Mouse (Mus musculus): ENCODE measurements around the gene Golph3l. TPM values are rescaled to one million over a fixed set of nuclear protein-coding genes. Genes with fewer than 3 reads are reported as not detected.
"Not testable (repeated sequence)": the region's sequence is repeated elsewhere in the genome, so short reads cannot be mapped to it uniquely, and the experiment has no call there.

The Golph3l gene
- total RNA-seq (2015) (53.2 and 56.8 TPM in 2 replicates), total RNA-seq (2017) (55.5 and 56.5 TPM in 2 replicates)

DNA sequence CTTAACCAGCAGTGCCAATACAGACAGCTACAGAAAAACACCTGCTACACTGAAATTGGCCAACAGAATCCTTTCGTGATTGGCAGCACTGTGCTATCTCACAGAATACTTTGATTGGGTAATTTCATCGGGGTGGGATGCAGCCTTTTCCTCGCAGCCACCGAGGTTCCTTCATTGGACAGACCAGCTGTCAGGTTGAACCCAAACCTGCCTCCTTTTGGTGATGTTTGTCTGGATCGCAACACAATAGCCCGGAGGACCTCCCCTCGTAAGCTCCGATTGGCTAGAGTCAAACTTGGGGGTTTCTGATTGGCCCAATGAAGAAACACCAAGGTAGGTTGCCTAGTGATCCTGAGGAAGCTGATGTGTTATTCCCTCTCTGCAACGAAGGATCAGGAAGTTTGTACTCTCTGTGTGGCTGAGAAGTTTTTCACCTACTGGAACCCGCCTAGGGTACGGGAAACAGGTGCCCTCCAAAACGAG, at the start of gene Golph3l:
Gene Golph3l (plus strand): TSS at position 331 of the 483 bp plus-strand sequence.
- peak; percentile 100 for ATAC-seq (ENCODE audit: poor library complexity, severe bottlenecking)

DNA sequence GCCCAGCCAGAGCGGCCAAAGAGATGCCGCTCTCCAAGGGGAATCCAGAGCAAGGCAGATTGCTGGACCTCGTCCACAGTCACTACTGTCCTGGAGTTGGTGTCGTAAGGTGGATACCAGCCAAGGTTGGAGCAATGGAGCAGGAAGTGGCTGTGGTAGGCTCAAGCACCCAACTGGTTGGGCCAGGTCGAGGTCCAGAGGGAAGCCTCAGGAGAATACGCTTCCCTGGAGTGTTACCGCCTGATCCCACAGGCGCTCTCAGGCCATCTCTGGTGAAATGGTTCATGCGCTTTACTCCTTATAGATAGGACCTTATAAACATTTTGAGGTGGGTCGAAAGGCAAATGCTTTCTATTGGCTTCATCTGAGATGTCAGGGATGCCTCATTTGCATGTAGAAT, 49.8 kb upstream of the Golph3l start:
- no peak for ATAC-seq (ENCODE audit: poor library complexity, severe bottlenecking)

DNA sequence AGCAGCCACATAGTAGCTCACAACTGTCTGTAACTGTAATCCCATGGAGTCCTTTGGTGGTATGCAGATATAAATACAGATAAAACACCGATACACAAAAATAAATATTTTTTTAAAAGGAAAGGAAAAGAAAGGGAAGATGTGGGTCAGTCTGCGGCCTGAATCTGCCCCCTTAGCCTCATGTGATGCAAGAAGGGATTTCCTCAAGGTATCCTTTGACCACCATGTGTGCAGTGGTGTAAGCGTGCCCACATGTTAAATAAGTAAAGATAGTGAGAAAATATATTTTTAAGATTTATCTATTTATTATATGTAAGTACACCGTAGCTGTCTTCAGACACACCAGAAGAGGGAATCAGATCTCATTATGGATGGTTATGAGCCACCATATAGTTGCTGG, 48.9 kb upstream of the Golph3l start:
- no peak for ATAC-seq (ENCODE audit: poor library complexity, severe bottlenecking)

DNA sequence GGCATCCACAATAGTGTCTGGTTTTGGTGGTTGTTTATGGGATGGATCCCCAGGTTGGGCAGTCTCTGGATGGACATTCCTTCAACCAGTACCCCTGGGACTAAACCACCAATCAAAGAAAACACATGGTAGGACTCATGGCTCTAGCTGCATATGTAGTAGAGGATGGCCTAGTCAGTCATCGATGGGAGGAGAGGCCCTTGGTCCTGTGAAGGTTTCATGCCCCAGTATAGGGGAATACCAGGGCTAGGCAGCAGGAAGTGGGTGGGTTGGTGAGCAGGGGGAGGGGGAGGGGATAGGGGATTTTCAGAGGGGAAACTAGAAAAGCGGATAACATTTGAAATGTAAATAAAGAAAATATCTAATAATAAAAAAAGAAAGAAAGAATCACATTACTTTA, 47.5 kb upstream of the Golph3l start:
- ATAC-seq (ENCODE audit: poor library complexity, severe bottlenecking) = not testable (repeated sequence)

DNA sequence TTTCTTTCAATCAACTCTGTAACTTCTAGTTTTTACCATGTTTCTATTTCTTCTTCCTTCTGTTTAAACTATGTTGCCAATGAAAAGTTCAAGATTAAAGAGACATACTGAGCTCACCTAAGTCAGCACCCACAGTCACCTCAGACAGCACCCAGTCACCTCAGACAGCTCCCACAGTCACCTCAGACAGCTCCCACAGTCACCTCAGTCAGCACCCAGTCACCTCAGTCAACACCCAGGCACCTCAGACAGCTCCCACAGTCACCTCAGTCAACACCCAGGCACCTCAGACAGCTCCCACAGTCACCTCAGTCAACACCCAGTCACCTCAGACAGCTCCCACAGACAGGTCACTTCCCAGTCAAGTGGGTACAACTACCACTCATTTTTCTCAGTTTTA, 46.6 kb upstream of the Golph3l start:
- ATAC-seq (ENCODE audit: poor library complexity, severe bottlenecking) = no peak

DNA sequence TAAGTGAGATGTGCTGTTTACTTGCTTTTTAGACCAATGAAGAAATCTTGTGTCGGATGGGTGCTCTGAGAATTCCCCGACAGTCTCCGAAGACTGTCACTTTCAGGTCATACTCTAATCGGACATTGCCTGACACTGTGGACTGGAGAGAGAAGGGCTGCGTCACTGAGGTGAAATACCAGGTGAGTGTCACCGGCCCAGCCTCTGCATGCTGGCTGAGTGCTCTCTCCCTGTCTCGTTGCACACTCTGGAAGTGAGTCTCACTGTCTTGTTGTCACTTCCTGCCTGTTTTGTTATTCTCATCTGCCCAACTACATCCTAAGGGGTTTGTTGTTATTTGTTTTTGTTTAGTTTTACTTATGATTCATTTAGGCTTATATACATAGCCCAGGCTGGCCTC, 45.8 kb upstream of the Golph3l start:
- no peak for ATAC-seq (ENCODE audit: poor library complexity, severe bottlenecking)

DNA sequence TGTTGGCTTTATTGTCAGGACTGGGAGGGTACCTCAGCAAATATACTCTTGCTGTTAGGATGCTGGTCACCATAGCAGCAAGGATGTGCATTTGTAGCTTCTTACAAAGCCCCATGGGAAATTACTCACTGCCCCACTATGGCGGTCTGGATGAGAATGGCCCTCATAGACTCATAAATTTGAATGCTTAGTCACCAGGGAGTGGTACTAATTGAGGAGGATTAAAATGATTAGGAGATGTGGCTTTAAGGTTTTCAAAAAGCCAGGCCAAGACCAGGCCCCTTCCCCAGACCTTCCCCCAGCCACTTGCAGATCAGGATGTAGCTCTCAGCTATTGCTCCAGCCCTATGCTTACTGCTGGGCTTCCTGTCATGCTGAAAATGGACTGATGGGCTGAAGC, 38.6 kb upstream of the Golph3l start:
- ATAC-seq (ENCODE audit: poor library complexity, severe bottlenecking) = no peak

DNA sequence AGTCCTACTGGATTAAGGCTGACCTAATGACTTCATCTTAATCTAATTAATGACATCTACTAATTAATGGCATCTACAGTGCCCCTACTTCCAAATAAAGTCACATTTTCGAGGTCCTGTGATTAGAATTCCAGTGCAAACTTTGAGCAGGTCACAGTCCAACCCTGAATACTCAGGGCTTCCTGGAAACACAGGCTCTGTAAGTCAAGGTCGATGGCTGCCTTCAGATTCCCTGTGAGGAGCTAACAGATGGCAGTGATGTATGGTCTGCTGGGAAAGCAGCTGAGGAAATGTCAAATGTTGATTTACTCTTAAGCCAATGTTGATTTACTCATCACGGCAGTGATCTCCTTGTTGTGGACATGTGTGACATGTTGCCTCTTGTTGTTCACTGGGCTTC, 34.7 kb upstream of the Golph3l start:
- ATAC-seq (ENCODE audit: poor library complexity, severe bottlenecking) = no peak

DNA sequence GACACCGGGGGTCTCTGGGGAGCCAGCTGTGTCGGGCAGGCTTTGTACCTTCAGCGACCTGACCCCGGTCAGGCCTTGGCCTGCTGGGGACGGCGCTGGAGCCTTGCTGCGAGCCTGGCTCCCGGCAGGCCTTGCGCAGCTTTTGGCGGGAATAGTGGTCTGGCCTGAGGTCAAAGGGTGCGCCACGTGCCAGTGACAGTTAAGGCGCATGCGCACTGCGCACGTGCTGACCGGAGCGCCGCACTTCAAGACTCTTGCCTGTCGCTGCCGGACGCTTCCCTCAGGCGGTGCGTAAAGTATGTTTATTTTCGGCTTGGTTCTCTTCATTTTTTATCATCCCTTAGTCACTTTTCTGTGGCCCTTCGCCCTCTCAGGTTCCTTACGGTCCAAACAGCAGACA, 29.3 kb upstream of the Golph3l start, which contains the start of gene Hormad1:
Gene Hormad1 (plus strand): TSS at position 241 of the 400 bp plus-strand sequence.
- ATAC-seq (ENCODE audit: poor library complexity, severe bottlenecking) = no peak

DNA sequence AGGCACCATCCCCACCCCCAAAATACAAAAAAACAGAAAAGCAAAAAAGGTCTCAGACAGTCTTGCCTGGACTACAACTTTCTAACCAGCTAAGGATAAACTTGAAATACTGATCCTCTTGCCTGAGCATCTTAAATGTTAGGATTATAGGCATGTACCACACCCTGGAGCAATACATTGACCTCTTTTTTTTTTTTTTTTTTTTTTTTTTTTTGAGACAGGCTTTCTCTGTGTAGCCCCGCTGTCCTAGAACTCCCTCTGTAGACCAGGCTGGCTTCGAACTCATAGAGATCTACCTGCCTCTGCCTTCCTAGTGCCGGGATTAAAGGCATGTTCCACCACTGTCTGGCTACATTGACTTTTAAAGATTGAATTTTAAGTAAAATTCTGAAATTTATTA, 28.0 kb upstream of the Golph3l start:
- ATAC-seq (ENCODE audit: poor library complexity, severe bottlenecking) = no peak

DNA sequence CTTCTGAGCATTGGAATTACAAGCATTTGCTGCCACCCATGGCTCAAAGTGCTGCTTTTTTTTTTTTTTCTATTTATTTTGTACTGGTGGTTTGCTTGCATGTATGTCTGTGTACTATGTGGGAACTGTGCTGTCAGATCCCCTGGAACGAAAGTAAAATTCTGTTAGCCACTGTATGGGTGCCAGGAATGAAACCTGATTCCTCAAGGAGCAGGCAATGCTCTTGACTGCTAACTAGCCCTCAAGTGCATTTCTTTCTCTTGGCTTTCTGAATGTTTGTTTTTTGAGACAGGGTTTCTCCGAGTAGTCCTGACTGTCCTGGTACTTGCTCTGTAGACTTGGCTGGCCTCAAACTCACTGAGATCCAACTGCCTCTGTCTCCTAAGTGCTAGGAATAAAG, 26.9 kb upstream of the Golph3l start:
- ATAC-seq (ENCODE audit: poor library complexity, severe bottlenecking) = no peak

DNA sequence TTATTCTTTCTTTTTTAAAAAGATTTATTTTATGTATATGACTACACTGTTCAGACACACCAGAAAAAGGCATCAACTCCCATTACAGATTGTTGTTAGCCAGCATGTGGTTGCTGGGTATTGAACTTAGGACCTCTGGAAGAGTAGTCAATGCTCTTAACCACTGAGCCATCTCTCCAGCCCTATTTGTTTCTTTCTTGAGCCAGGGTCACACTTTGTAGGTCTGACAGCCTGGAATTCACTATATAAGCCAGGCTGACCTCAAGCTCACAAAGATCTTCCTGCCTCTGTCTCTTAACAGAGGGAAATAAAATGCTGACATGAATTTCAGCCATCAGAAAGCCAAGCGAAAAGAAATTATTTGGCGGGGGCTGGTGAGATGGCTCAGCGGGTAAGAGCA, 19.1 kb upstream of the Golph3l start:
- no peak for ATAC-seq (ENCODE audit: poor library complexity, severe bottlenecking)

DNA sequence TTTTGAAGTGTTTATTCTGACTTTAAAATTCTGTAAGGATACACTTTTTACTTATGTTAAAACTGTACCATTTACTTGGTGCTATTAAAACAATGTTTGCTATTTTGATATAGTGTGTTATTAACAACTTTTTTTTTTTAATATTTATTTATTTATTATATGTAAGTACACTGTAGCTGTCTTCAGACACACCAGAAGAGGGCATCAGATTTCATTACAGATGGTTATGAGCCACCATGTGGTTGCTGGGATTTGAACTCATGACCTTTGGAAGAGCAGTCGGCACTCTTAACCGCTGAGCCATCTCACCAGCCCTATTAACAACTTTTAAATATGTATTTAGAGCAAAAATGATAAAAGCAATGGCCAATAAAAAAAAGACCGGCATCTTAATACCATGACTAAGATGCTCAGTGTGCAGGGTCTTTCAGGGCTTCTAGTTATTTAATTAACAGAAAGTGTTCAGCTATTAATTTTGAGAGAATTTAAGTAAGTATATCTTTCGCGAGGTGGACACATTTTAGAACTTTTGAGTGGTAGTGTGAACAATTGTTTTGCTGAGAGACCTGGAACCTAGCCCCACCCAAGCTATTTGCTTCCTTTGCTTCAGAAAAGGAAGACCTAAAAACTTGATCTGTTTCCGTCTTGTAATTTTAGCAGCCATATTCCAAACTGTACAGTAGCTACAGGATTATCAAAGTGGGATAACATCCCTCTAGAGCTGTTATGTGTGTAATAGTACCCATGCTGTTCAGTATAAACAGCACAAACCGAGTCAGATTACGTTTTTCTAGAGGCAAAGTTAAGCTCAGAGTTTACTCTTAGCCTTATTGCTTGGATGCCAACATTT, 755 bp upstream of the Golph3l start:
- ATAC-seq (ENCODE audit: poor library complexity, severe bottlenecking) = no peak

DNA sequence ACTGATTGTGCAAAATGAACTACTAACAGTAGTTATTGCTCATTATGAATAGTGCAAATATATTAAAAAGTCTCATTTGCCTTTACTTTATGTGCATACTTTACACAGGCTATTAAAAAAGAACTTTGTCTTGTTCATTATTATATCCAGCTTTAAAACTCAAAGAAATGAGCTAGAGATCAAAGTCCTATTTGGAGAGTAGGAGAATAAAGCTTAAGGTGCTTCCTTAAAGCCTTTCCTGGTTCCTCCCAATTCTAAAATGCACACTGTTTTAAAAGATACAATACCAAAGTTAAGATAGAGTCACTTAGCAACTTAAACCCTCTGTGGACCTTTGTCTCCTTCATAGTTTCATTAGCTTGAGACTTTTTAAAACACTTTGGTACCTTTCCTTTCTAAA, 10.0 kb downstream of the Golph3l start:
- no peak for ATAC-seq (ENCODE audit: poor library complexity, severe bottlenecking)

DNA sequence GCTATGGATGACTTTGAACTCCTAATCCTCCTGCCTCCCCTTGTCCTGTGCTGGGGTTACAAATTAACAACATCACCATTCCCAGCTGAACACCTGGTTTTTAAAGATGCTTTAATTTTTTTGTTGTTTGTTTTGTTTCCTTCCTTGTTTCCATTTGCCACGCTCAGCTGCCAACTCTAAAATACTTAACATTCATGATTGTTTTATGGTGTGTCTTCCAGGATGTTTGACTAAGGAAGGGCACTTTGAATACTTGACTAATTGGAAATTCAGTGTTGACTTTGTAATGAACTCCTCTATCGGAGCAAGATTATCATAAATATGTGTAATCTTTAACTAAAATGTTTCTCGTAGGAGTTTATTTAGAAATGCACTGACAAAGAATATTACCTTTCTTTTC, 12.6 kb downstream of the Golph3l start:
- ATAC-seq (ENCODE audit: poor library complexity, severe bottlenecking) = no peak

DNA sequence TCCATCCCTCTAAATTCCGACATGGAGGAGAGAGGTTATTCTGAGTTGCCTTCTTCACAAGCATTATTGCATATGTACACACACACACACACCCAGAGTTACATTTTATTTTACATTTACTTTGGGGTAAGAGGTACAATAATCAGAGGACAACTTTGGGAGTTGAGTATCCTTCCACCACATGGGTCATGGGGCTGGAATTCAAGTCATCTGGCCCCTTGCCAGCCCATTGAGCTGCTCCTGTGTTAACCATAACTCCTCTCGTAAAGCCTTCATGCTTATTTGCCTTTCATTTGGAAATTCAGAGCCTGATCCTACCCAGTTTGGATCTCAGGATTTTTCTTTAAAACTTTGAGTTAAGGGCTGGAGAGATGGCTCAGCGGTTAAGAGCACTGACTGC, 17.4 kb downstream of the Golph3l start:
- ATAC-seq (ENCODE audit: poor library complexity, severe bottlenecking) = no peak

DNA sequence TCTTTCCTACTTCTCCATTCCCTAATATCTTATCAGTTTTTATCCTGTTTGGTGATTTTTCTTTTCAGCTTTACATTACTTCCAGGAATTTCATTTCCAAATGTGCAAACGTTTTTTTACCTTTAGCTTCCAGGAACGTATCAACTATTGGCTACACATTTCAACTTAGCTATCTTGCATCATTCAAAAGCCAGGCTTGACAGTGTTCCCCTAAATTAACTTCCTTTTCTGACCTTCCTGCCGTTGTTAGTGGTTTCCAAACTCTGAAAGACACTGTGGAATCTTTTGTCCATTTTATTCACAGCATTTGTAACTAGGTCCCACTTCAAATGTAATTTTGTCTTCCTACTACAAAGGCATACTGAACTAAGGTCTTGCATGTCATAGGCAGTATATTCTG, 20.5 kb downstream of the Golph3l start:
- peak; percentile 59 for ATAC-seq (ENCODE audit: poor library complexity, severe bottlenecking)

DNA sequence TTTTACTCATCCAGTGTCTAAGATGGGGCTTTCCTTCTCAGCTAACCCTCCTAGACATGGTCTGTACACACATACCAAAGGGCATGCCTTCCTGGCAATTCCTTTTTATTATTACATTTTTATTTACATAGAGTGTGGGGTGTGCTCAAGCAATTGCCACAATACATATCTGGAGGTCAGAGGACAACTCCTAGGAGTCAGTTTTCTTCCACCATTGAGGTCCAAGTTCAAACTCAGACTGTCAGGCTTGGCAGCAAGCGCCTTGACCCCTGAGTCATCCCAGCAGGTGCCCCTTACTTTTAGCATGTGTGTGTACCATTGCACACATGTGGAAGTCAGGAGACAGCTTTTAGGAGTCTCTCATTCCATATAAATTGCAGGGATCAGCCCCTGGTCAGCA, 25.3 kb downstream of the Golph3l start:
- ATAC-seq (ENCODE audit: poor library complexity, severe bottlenecking) = no peak

DNA sequence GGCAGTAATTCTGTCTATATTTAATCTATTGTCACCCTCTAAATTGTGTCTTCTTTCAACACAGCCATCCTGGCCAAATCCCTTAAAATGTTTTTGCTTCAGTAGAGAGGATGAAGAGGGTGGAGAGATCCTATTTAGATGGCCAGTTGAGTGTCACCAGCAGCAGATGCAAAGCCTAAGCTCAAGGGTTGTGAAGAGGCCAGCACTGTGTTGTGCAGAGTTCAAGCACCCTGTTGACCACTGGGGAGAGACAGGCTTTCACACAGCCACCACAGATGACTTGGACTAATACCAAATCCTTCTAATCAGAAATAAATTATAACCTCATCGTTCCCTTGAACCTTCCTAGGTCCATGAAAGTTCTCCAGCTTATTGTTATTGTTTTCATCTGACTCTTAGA, 29.8 kb downstream of the Golph3l start:
- no peak for ATAC-seq (ENCODE audit: poor library complexity, severe bottlenecking)

DNA sequence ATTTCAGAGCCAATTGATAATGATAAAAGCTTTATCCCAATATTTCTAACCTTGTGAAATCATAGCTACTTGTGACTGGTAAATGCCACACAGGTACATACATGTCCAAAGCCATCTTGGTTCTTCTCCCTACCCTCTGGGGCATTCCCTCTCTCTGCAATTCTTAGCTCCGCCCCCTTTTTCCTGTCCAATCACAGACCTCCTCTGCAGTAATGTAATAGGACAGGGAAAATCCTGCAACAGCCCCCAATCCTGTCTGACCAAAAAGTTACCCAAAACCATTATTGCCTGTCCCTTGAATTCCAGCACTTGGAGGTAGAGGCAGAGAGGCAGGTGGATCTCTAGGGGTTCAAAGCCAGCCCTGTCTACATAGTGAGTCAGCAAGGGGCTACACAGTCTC, 32.5 kb downstream of the Golph3l start:
- ATAC-seq (ENCODE audit: poor library complexity, severe bottlenecking) = no peak

DNA sequence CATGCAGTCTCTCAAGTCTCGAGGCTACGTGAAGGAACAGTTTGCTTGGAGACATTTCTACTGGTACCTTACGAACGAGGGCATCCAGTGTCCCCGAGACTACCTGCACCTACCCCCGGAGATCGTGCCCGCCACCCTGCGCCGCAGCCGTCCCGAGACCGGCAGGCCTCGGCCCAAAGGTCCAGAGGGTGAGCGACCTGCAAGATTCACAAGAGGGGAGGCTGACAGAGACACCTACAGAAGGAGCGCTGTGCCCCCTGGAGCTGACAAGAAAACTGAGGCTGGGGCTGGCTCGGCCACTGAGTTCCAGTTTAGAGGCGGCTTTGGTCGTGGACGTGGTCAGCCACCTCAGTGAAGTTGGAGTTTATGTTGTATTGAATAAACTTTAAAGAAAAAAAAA, 33.7 kb downstream of the Golph3l start:
- not testable (repeated sequence) for ATAC-seq (ENCODE audit: poor library complexity, severe bottlenecking)

DNA sequence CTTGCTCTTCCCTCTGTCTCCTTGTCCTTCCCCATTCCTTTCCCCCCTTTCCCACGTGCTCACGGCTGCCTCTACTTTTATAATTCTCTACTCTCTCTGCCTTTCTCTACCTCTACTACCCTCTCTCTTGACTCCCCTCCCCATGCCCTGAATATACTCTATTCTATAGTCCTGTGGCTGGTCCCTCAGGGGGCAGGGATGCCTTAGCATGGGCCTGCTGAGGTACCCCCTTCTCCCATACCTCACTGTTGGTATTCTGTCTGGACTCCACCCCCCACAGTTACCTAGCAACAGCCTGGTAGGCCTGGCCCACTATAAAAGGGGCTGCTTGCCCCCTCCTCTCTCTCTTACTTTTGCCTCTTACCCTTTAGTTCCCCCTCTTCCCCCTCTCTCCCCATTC, 34.8 kb downstream of the Golph3l start:
- ATAC-seq (ENCODE audit: poor library complexity, severe bottlenecking) = no peak

Measured in megakaryocyte, adult 5-6 weeks (primary cell).